Mouse (Mus musculus) limb, embryonic 11.5 days (tissue): ENCODE measurements around the gene Knl1. TPM values are rescaled to one million over a fixed set of nuclear protein-coding genes. Genes with fewer than 3 reads are reported as not detected.

ENCODE experiments used
- ATAC-seq: fragments of 200-750 bp; cut with Nextera tagmentation; 2 replicates; pipeline ENCODE4 v1.8.0; 2017; ENCODE audit warnings: low read depth; ENCODE audit not compliant: insufficient number of reproducible peaks, low FRiP score, low TSS enrichment
- DNase-seq: peaks from one replicate; pipeline ENCODE4 v3.0.0-alpha.2; 2015; ENCODE audit warnings: low spot score
- H3K27ac ChIP-seq: fragments of 300-500 bp; sonication (generic); replicated peaks from 2 replicates; pipeline ENCODE4 v1.5.1; 2014; ENCODE audit warnings: low read depth, mild to moderate bottlenecking, low read length
- H3K27me3 ChIP-seq: fragments of 300-500 bp; sonication (generic); 2 replicates; pipeline ENCODE4 v1.6.1; 2014; ENCODE audit warnings: mild to moderate bottlenecking, low read length, mixed read lengths; ENCODE audit not compliant: control insufficient read depth, insufficient read depth
- H3K36me3 ChIP-seq: fragments of 300-500 bp; sonication (generic); 2 replicates; pipeline ENCODE4 v1.6.1; 2014; ENCODE audit warnings: mild to moderate bottlenecking, low read length, moderate library complexity, mixed read lengths; ENCODE audit not compliant: control insufficient read depth, insufficient read depth
- H3K4me1 ChIP-seq: fragments of 300-500 bp; sonication (generic); 2 replicates; pipeline ENCODE4 v1.6.1; 2014; ENCODE audit warnings: low read length, mixed read lengths; ENCODE audit not compliant: control insufficient read depth, insufficient read depth
- H3K4me2 ChIP-seq: fragments of 300-500 bp; sonication (generic); 2 replicates; pipeline ENCODE4 v1.6.1; 2014; ENCODE audit warnings: low read depth, mild to moderate bottlenecking, moderate library complexity; ENCODE audit not compliant: severe bottlenecking
- H3K4me3 ChIP-seq: fragments of 300-500 bp; sonication (generic); 2 replicates; pipeline ENCODE4 v1.5.1; 2014; ENCODE audit warnings: low read depth, low read length
- H3K9ac ChIP-seq: fragments of 300-500 bp; sonication (generic); 2 replicates; pipeline ENCODE4 v1.6.1; 2014; ENCODE audit warnings: mild to moderate bottlenecking, low read length
- H3K9me3 ChIP-seq: fragments of 300-500 bp; sonication (generic); 2 replicates; pipeline ENCODE4 v1.6.1; 2016; ENCODE audit warnings: low read length; ENCODE audit not compliant: control insufficient read depth
- WGBS: fragments of 180-500 bp; shearing (Covaris S2); extraction: QIAGEN DNeasy Blood & Tissue Kit; methylation state at CpG from one replicate; pipeline ENCODE4 v1.1.7; 2014; 5-methylcytosine and 5-hydroxymethylcytosine counted together
- polyA plus RNA-seq: library from polyadenylated mRNA; unstranded; fragments of >200 nt; fragmentation: Nextera tagmentation; extraction: Ambion mirVana; gene quantifications from 2 replicates; pipeline ENCODE4 v1.2.1, GENCODE M21; 2014

Gene Knl1
- polyA plus RNA-seq, 1 experiment from 2014 or later: 40.4 TPM

- no peak within 1 kb of the TSS for H3K27ac ChIP-seq
Measured at GRCm38 (mm10) chr2:119028941-119029551, 17.9 kb upstream of the Knl1 start, which contains the start of gene Ccdc32. Gene Ccdc32, minus strand, starts transcription at chr2:119029393.

GRCm38 (mm10) chr2:119032191-119032590 is 14.7 kb upstream of the Knl1 start:
- Histone ChIP-seq H3K27ac (no peak overlapping the region), H3K4me1 (peaks cover 9% of the 10 kb centered on the region), H3K27me3 (no peaks in the 10 kb centered on the region), H3K4me3 (no peak overlapping the region), H3K36me3 (no peaks in the 10 kb centered on the region; the same call in 1 of the 2 replicates), H3K9ac (no peak overlapping the region), H3K9me3 (no peaks in the 10 kb centered on the region), H3K4me2 (no peak overlapping the region)
- ATAC-seq (no peak), DNase-seq (no peak)
- 70% methylated on average over 4 of the region's 4 CpGs for WGBS

More at GRCm38 (mm10) chr2:119028941-119029551, 17.9 kb upstream of the Knl1 start, which contains the start of gene Ccdc32:
- peaks cover 5% of the 10 kb centered on the region for H3K4me1 ChIP-seq
- WGBS: under 1% methylated on average over 28 of the region's 28 CpGs
- no peaks in the 10 kb centered on the region; the same call in 1 of the 2 replicates for H3K36me3 ChIP-seq
- DNase-seq (peak; percentile 97), ATAC-seq (peak; percentile 88)
- H3K27me3 ChIP-seq: no peaks in the 10 kb centered on the region
- H3K4me2 ChIP-seq: peak within 1 kb of the TSS; percentile 87
- H3K4me3 ChIP-seq: peak within 1 kb of the TSS; percentile 63
- peak within 1 kb of the TSS; percentile 66 for H3K9ac ChIP-seq
- H3K9me3 ChIP-seq: no peaks in the 10 kb centered on the region

- ATAC-seq: peak; percentile 90
- Histone ChIP-seq H3K9me3 (no peaks in the 10 kb centered on the region), H3K4me3 (peak within 1 kb of the TSS; percentile 88), H3K27ac (peak within 1 kb of the TSS; percentile 68; the same call in 1 of the 2 replicates), H3K4me2 (peak within 1 kb of the TSS; percentile 82), H3K36me3 (peaks cover 6% of the 10 kb centered on the region), H3K27me3 (no peaks in the 10 kb centered on the region), H3K9ac (peak within 1 kb of the TSS; percentile 84), H3K4me1 (peaks cover 4% of the 10 kb centered on the region; the same call in 1 of the 2 replicates)
- peak; percentile 98 for DNase-seq
- under 1% methylated on average over 49 of the region's 49 CpGs for WGBS
Measured at GRCm38 (mm10) chr2:119034656-119035396, 12.1 kb upstream of the Knl1 start, which contains the start of gene Rpusd2. Gene Rpusd2, plus strand, starts transcription at chr2:119034790.

DNA sequence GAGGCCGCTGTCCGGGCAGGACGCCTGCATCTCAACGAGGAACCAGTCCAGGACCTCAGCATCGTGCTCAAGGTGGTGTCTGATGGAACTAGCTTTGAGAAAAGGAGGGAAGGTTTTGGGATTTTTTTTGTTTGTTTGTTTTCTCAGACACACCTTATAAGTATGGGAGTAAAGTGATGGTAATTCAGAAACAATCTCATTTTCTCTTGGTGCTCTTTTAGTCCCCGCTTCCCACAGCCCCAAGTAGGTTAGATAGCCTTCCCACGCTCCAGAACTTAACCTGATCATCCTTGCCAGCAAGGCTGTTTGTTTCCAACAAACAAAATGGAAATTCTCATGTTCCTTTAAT is 11.5 kb upstream of the Knl1 start:
- Histone ChIP-seq H3K4me2 (peak overlapping the region; percentile 82), H3K36me3 (peaks cover 6% of the 10 kb centered on the region), H3K9ac (peak overlapping the region; percentile 84), H3K4me3 (peak overlapping the region; percentile 88), H3K4me1 (peaks cover 4% of the 10 kb centered on the region; the same call in 1 of the 2 replicates), H3K27me3 (no peaks in the 10 kb centered on the region), H3K9me3 (no peaks in the 10 kb centered on the region), H3K27ac (peak overlapping the region; percentile 68; the same call in 1 of the 2 replicates)
- ATAC-seq: no peak
- no peak for DNase-seq
- 11% methylated on average over 7 of the region's 7 CpGs for WGBS

DNA sequence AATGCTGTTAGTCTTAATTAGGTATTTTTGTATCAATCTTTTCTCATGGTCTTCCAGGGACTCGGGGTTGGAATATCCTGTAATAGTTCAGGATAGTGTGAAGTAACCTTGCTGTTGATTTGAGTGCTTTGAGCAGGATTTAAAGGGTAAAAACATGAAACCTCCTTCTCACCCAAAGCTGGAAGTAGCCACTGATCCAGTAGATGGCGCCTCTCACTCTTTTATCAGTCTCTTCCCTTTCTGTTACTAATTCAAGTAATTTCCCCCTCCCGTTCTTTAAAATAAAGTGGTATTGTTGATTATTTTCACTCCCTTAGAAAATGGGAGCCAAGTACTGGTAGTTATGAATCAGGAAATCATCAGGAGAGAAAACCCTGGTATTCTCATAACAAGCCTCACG is 6.0 kb upstream of the Knl1 start:
- H3K9ac ChIP-seq: no peak overlapping the region
- no peak for DNase-seq

GRCm38 (mm10) chr2:119045163-119045562 is 1.8 kb upstream of the Knl1 start:
- ATAC-seq (no peak), DNase-seq (no peak)
- H3K4me3 ChIP-seq: no peak overlapping the region
- WGBS: 75% methylated on average over 2 of the region's 2 CpGs
- H3K9me3 ChIP-seq: no peaks in the 10 kb centered on the region
- H3K9ac ChIP-seq: no peak overlapping the region
- H3K27ac ChIP-seq: no peak overlapping the region
- H3K27me3 ChIP-seq: no peaks in the 10 kb centered on the region
- no peak overlapping the region for H3K4me2 ChIP-seq
- H3K4me1 ChIP-seq: no peaks in the 10 kb centered on the region
- H3K36me3 ChIP-seq: 0 out of 2 replicates have a peak, but pooled peaks cover 2% of the 10 kb centered on the region

More for the DNA sequence above, 6.0 kb upstream of the Knl1 start:
- H3K27me3 ChIP-seq: no peaks in the 10 kb centered on the region
- WGBS: 50% methylated on average over 4 of the region's 4 CpGs
- ATAC-seq: no peak
- H3K4me2 ChIP-seq: no peak overlapping the region
- H3K4me1 ChIP-seq: no peaks in the 10 kb centered on the region
- peaks cover 9% of the 10 kb centered on the region for H3K36me3 ChIP-seq
- H3K9me3 ChIP-seq: no peaks in the 10 kb centered on the region
- no peak overlapping the region for H3K4me3 ChIP-seq
- no peak overlapping the region for H3K27ac ChIP-seq

DNA sequence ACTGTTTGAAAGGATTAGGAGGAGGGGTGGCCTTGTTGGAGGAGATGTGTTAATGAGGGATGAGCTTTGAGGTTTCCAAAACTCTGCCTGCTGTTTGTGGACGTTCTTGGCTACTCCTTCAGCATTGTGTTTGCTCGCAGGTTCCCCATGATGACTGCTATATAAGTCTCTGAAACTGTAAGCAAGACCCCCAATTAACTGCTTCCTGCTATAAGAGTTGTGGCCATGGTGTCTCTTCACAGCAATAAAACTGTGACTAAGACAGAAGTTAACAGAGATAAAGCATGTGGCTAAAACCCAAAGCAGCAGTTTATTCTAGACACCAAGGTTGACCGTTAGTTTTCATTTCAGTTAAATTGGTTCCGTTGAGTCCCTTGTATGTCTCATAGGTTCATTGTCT is 930 bp downstream of the Knl1 start:
- WGBS: 16% methylated on average over 4 of the region's 4 CpGs
- Histone ChIP-seq H3K4me3 (peak overlapping the region; percentile 78), H3K27me3 (no peaks in the 10 kb centered on the region), H3K9ac (peak overlapping the region; percentile 78), H3K36me3 (no peaks in the 10 kb centered on the region), H3K4me2 (peak overlapping the region; percentile 57), H3K9me3 (no peaks in the 10 kb centered on the region), H3K4me1 (0 out of 2 replicates have a peak, but pooled peaks cover 2% of the 10 kb centered on the region), H3K27ac (no peak overlapping the region)
- ATAC-seq: no peak
- DNase-seq: no peak

- Histone ChIP-seq H3K4me1 (0 out of 2 replicates have a peak, but pooled peaks cover 2% of the 10 kb centered on the region), H3K4me2 (no peak overlapping the region), H3K9ac (no peak overlapping the region), H3K9me3 (no peaks in the 10 kb centered on the region), H3K4me3 (no peak overlapping the region), H3K27ac (no peak overlapping the region), H3K27me3 (no peaks in the 10 kb centered on the region), H3K36me3 (no peaks in the 10 kb centered on the region)
- ATAC-seq: no peak
- 92% methylated on average over 4 of the region's 4 CpGs for WGBS
- no peak for DNase-seq
Measured at GRCm38 (mm10) chr2:119050132-119050650, 3.3 kb downstream of the Knl1 start.
